Mouse (Mus musculus) MEL (cell line): Measurements from ENCODE around the gene Ptpro. TPM values are rescaled to one million over a fixed set of nuclear protein-coding genes. Genes with fewer than 3 reads are reported as not detected.

ENCODE experiments used
- DNase-seq: peaks from one replicate; pipeline ENCODE4 v3.0.0; 2011; ENCODE audit warnings: low read depth, low spot score
- H3K27ac ChIP-seq: 2 replicates; pipeline ENCODE4 v1.5.1; 2012; ENCODE audit warnings: low read depth, mild to moderate bottlenecking, control low read depth, low read length, moderate library complexity; ENCODE audit not compliant: control insufficient read depth
- H3K27me3 ChIP-seq, 2 experiments: fragments of 150-350 bp in 1 of 2; sonication (generic) in 1 of 2; 2 replicates each; pipeline ENCODE4 v1.6.1; 2012; ENCODE audit warnings: low read length in 2 of 2, mild to moderate bottlenecking in 2 of 2, improper control_type of control experiment in 1 of 2, moderate library complexity in 1 of 2; ENCODE audit not compliant: insufficient read depth in 2 of 2, control insufficient read depth in 1 of 2
- H3K36me3 ChIP-seq, 2 experiments: 2 replicates each; pipeline ENCODE4 v1.6.1; 2012 to 2014; ENCODE audit warnings: low read length in 2 of 2, improper control_type of control experiment in 1 of 2, inconsistent platforms in 1 of 2, mild to moderate bottlenecking in 1 of 2; ENCODE audit not compliant: insufficient read depth in 2 of 2, control insufficient read depth in 1 of 2
- H3K4me1 ChIP-seq, 2 experiments: fragments of 150-350 bp in 1 of 2; sonication (generic) in 1 of 2; 2 replicates each; pipeline ENCODE4 v1.6.1; 2012; ENCODE audit warnings: low read length in 2 of 2, improper control_type of control experiment in 1 of 2, mild to moderate bottlenecking in 1 of 2; ENCODE audit not compliant: insufficient read depth in 2 of 2, control insufficient read depth in 1 of 2
- H3K4me3 ChIP-seq, 2 experiments: fragments of 150-350 bp in 1 of 2; sonication (generic) in 1 of 2; 2 replicates each; pipeline ENCODE4 v1.5.1; 2012; ENCODE audit warnings: low read depth in 2 of 2, low read length in 2 of 2, mild to moderate bottlenecking in 2 of 2, moderate library complexity in 2 of 2, control low read depth in 1 of 2, improper control_type of control experiment in 1 of 2; ENCODE audit not compliant: control insufficient read depth in 1 of 2, insufficient read depth in 1 of 2
- H3K79me2 ChIP-seq: 2 replicates; pipeline ENCODE4 v1.6.1; 2012; ENCODE audit warnings: mild to moderate bottlenecking, low read length, moderate library complexity; ENCODE audit not compliant: control insufficient read depth, poor library complexity, insufficient read depth
- H3K9ac ChIP-seq: 2 replicates; pipeline ENCODE4 v1.6.1; 2012; ENCODE audit warnings: low read depth, mild to moderate bottlenecking, control low read depth, low read length, moderate library complexity; ENCODE audit not compliant: control insufficient read depth, poor library complexity, severe bottlenecking
- H3K9me3 ChIP-seq: fragments of 150-350 bp; sonication (generic); replicated peaks from 2 replicates; pipeline ENCODE4 v1.6.1; 2012; ENCODE audit warnings: mild to moderate bottlenecking, low read length, improper control_type of control experiment, moderate library complexity; ENCODE audit not compliant: insufficient read depth
- BHLHE40 ChIP-seq: IDR thresholded peaks from 2 replicates; pipeline ENCODE4 v1.6.1; 2012; ENCODE audit warnings: low read depth, mild to moderate bottlenecking, inconsistent platforms, low read length, improper control_type of control experiment, borderline replicate concordance
- CHD1 ChIP-seq: IDR thresholded peaks from 2 replicates; pipeline ENCODE4 v1.6.1; 2012; ENCODE audit warnings: low read depth, mild to moderate bottlenecking, inconsistent platforms, low read length, improper control_type of control experiment
- CHD2 ChIP-seq: IDR thresholded peaks from 2 replicates; pipeline ENCODE4 v1.6.1; 2011; ENCODE audit warnings: low read length, improper control_type of control experiment
- E2F4 ChIP-seq: IDR thresholded peaks from 2 replicates; pipeline ENCODE4 v1.6.1; 2011; ENCODE audit warnings: low read depth, low read length, improper control_type of control experiment, borderline replicate concordance
- ELF1 ChIP-seq: IDR thresholded peaks from 2 replicates; pipeline ENCODE4 v1.6.1; 2014; ENCODE audit warnings: low read depth, mild to moderate bottlenecking, inconsistent platforms, low read length, improper control_type of control experiment, moderate library complexity
- EP300 ChIP-seq, 2 experiments: IDR thresholded peaks; 2 replicates each; pipeline ENCODE4 v1.6.1; 2011; ENCODE audit warnings: improper control_type of control experiment in 2 of 2, low read length in 2 of 2, low read depth in 1 of 2, mild to moderate bottlenecking in 1 of 2
- GATA1 ChIP-seq: IDR thresholded peaks from 2 replicates; pipeline ENCODE4 v1.6.1; 2011; ENCODE audit warnings: low read depth, low read length, improper control_type of control experiment
- HCFC1 ChIP-seq: IDR thresholded peaks from 2 replicates; pipeline ENCODE4 v1.6.1; 2012; ENCODE audit warnings: low read depth, mild to moderate bottlenecking, inconsistent platforms, low read length, improper control_type of control experiment, moderate library complexity
- KAT2A ChIP-seq: conservative IDR thresholded peaks from 2 replicates; pipeline ENCODE4 v1.6.1; 2012; ENCODE audit warnings: low read depth, low read length, improper control_type of control experiment, inconsistent platforms
- MAX ChIP-seq: IDR thresholded peaks from 2 replicates; pipeline ENCODE4 v1.6.1; 2011; ENCODE audit warnings: low read length, improper control_type of control experiment
- MAZ ChIP-seq: IDR thresholded peaks from 2 replicates; pipeline ENCODE4 v1.6.1; 2012; ENCODE audit warnings: low read depth, mild to moderate bottlenecking, inconsistent platforms, low read length, improper control_type of control experiment
- MXI1 ChIP-seq: IDR thresholded peaks from 2 replicates; pipeline ENCODE4 v1.6.1; 2011; ENCODE audit warnings: mild to moderate bottlenecking, low read depth, low read length, improper control_type of control experiment
- MYC ChIP-seq: IDR thresholded peaks from 2 replicates; pipeline ENCODE4 v1.6.1; 2011; ENCODE audit warnings: low read depth, mild to moderate bottlenecking, low read length, improper control_type of control experiment, moderate library complexity
- NRF1 ChIP-seq: IDR thresholded peaks from 2 replicates; pipeline ENCODE4 v1.6.1; 2014; ENCODE audit warnings: low read depth, mild to moderate bottlenecking, inconsistent platforms, low read length, improper control_type of control experiment, moderate library complexity; ENCODE audit not compliant: poor library complexity, insufficient read depth, severe bottlenecking
- POLR2A ChIP-seq, 2 experiments: IDR thresholded peaks; 2 replicates each; pipeline ENCODE4 v1.6.1; 2011 to 2012; ENCODE audit warnings: low read length in 2 of 2, mild to moderate bottlenecking in 2 of 2, control low read depth in 1 of 2, improper control_type of control experiment in 1 of 2, low read depth in 1 of 2, moderate library complexity in 1 of 2; ENCODE audit not compliant: control insufficient read depth in 1 of 2, insufficient read depth in 1 of 2, poor library complexity in 1 of 2
- POLR2AphosphoS2 ChIP-seq: IDR thresholded peaks from 2 replicates; pipeline ENCODE4 v1.6.1; 2011; ENCODE audit warnings: low read length, improper control_type of control experiment
- POLR2AphosphoS5 ChIP-seq: IDR thresholded peaks from 2 replicates; pipeline ENCODE4 v1.6.1; 2012; ENCODE audit warnings: low read depth, borderline replicate concordance, mild to moderate bottlenecking, inconsistent platforms, low read length, moderate library complexity, mixed read lengths
- RCOR1 ChIP-seq: IDR thresholded peaks from 2 replicates; pipeline ENCODE4 v1.6.1; 2012; ENCODE audit warnings: low read depth, mild to moderate bottlenecking, inconsistent platforms, low read length, improper control_type of control experiment
- SIN3A ChIP-seq: IDR thresholded peaks from 2 replicates; pipeline ENCODE4 v1.6.1; 2012; ENCODE audit warnings: low read length, improper control_type of control experiment, inconsistent platforms
- TAL1 ChIP-seq: IDR thresholded peaks from 2 replicates; pipeline ENCODE4 v1.6.1; 2012; ENCODE audit warnings: mild to moderate bottlenecking, inconsistent platforms, low read length, moderate library complexity, mixed read lengths
- TBP ChIP-seq: IDR thresholded peaks from 2 replicates; pipeline ENCODE4 v1.8.0; 2011; ENCODE audit warnings: low read depth, low read length, improper control_type of control experiment
- USF2 ChIP-seq, 2 experiments: IDR thresholded peaks; 2 replicates each; pipeline ENCODE4 v1.6.1; 2011 to 2012; ENCODE audit warnings: improper control_type of control experiment in 2 of 2, low read length in 2 of 2, borderline replicate concordance in 1 of 2, inconsistent platforms in 1 of 2, low read depth in 1 of 2, mild to moderate bottlenecking in 1 of 2; ENCODE audit not compliant: insufficient read depth in 1 of 2
- ZC3H11A ChIP-seq: IDR thresholded peaks from 2 replicates; pipeline ENCODE4 v1.6.1; 2012; ENCODE audit warnings: low read depth, mild to moderate bottlenecking, inconsistent platforms, low read length, improper control_type of control experiment
- ZKSCAN1 ChIP-seq: IDR thresholded peaks from 2 replicates; pipeline ENCODE4 v1.6.1; 2012; ENCODE audit warnings: low read depth, mild to moderate bottlenecking, inconsistent platforms, low read length, improper control_type of control experiment, moderate library complexity
- polyA plus RNA-seq, 2 experiments: library from polyadenylated mRNA; stranded (reverse) in 1 of 2; unstranded in 1 of 2; fragments of >175 nt in 1 of 2; fragments of >200 nt in 1 of 2; gene quantifications; 2 replicates each; pipeline versions ENCODE4 v1.2.1 to v1.2.4; 2012; ENCODE audit warnings: low replicate concordance in 2 of 2, low read depth in 1 of 2; ENCODE audit not compliant: insufficient read length in 2 of 2, insufficient read depth in 1 of 2, missing spikeins in 1 of 2
- total RNA-seq: library from RNA; depleted of rRNA; stranded (reverse); fragments of 300-350 nt; gene quantifications from 2 replicates; pipeline ENCODE4 v1.2.3, GENCODE M21; 2012

The Ptpro gene
- total and polyA plus RNA-seq, 3 experiments, result not detected

GRCm38 (mm10) chr6:137209992-137210391, 42.1 kb upstream of the Ptpro start:
- DNase-seq, result no peak
- TF ChIP-seq MAX (no peak), HCFC1 (no peak), NRF1 (no peak), KAT2A (no peak), MAZ (no peak), GATA1 (no peak), RCOR1 (no peak), BHLHE40 (no peak)
- H3K9ac ChIP-seq, result no peak overlapping the region
- no peaks in the 10 kb centered on the region for H3K27me3 ChIP-seq
- no peaks in the 10 kb centered on the region for H3K4me1 ChIP-seq
- no peak overlapping the region for H3K27ac ChIP-seq
- no peak overlapping the region for H3K4me3 ChIP-seq
- no peaks in the 10 kb centered on the region for H3K9me3 ChIP-seq
- no peaks in the 10 kb centered on the region for H3K36me3 ChIP-seq
- no peaks in the 10 kb centered on the region for H3K79me2 ChIP-seq

- H3K4me1 ChIP-seq, result no peaks in the 10 kb centered on the region
- TF ChIP-seq SIN3A (no peak), USF2 (IDR thresholded peaks at IDR 0.05; ENCODE audit: borderline replicate concordance in 1 of 2, insufficient read depth in 1 of 2, low read depth in 1 of 2, low read length in 2 of 2) (no peak), TBP (no peak), TAL1 (no peak), POLR2A (IDR thresholded peaks at IDR 0.05; ENCODE audit: control insufficient read depth in 1 of 2, insufficient read depth in 1 of 2, low read depth in 1 of 2, low read length in 2 of 2, poor library complexity in 1 of 2) (no peak), HCFC1 (no peak)
- no peaks in the 10 kb centered on the region for H3K27me3 ChIP-seq
- H3K27ac ChIP-seq, result no peak overlapping the region
- DNase-seq, result no peak
- H3K9me3 ChIP-seq, result no peaks in the 10 kb centered on the region
- H3K9ac ChIP-seq, result no peak overlapping the region
- no peaks in the 10 kb centered on the region for H3K79me2 ChIP-seq
- H3K36me3 ChIP-seq, result no peaks in the 10 kb centered on the region
- no peak overlapping the region for H3K4me3 ChIP-seq
Observed at GRCm38 (mm10) chr6:137210991-137211390, 41.1 kb upstream of the Ptpro start.

GRCm38 (mm10) chr6:137211441-137211840, 40.7 kb upstream of the Ptpro start:
- no peak overlapping the region for H3K27ac ChIP-seq
- H3K4me1 ChIP-seq, result no peaks in the 10 kb centered on the region
- no peaks in the 10 kb centered on the region for H3K36me3 ChIP-seq
- no peak overlapping the region for H3K4me3 ChIP-seq
- H3K9ac ChIP-seq, result no peak overlapping the region
- TF ChIP-seq ZKSCAN1 (no peak), ELF1 (no peak), POLR2A (IDR thresholded peaks at IDR 0.05; ENCODE audit: control insufficient read depth in 1 of 2, insufficient read depth in 1 of 2, low read depth in 1 of 2, low read length in 2 of 2, poor library complexity in 1 of 2) (no peak), KAT2A (no peak), MXI1 (no peak), MAX (no peak), POLR2AphosphoS5 (no peak), MYC (no peak), POLR2AphosphoS2 (no peak), GATA1 (no peak), EP300 (IDR thresholded peaks at IDR 0.05; ENCODE audit: low read depth in 1 of 2, low read length in 2 of 2) (no peak), CHD1 (no peak), CHD2 (no peak), TBP (no peak), RCOR1 (no peak), HCFC1 (no peak), E2F4 (no peak), ZC3H11A (no peak)
- TF ChIP-seq, all 39 proteins: peak for 0
- Histone ChIP-seq H3K9me3 (no peaks in the 10 kb centered on the region), H3K27me3 (no peaks in the 10 kb centered on the region), H3K79me2 (no peaks in the 10 kb centered on the region)
- DNase-seq, result no peak
